Mouse (Mus musculus) spleen, postnatal 10 days (tissue): ENCODE results near the gene Slc5a1.

Source experiments
- DNase-seq, 2 experiments: peaks; one replicate each; pipeline ENCODE4 v3.0.0; 2021 to 2022; ENCODE audit warnings: low spot score in 2 of 2

Gene Slc5a1

GRCm38 (mm10) chr5:33104025-33104481, at the start of gene Slc5a1:
Gene Slc5a1 (plus strand): TSS chr5:33104219.
- no peak for DNase-seq

GRCm38 (mm10) chr5:33056126-33056765, 47.8 kb upstream of the Slc5a1 start:
- no peak for DNase-seq

- no peak for DNase-seq
These were observed 33.9 kb upstream of the Slc5a1 start for GRCm38 (mm10) chr5:33070071-33070470.

- no peak for DNase-seq
These were observed 27.4 kb upstream of the Slc5a1 start for GRCm38 (mm10) chr5:33076490-33077191.

- no peak for DNase-seq
These were observed 21.1 kb upstream of the Slc5a1 start for GRCm38 (mm10) chr5:33082896-33083295.

- no peak for DNase-seq
These were observed 19.4 kb upstream of the Slc5a1 start for GRCm38 (mm10) chr5:33084599-33084998.

GRCm38 (mm10) chr5:33091342-33091741, 12.7 kb upstream of the Slc5a1 start:
- no peak for DNase-seq

GRCm38 (mm10) chr5:33095315-33095714, 8.7 kb upstream of the Slc5a1 start:
- no peak for DNase-seq

GRCm38 (mm10) chr5:33102369-33103055, 1.5 kb upstream of the Slc5a1 start:
- DNase-seq, result no peak

GRCm38 (mm10) chr5:33104876-33105275, 857 bp downstream of the Slc5a1 start:
- no peak for DNase-seq

GRCm38 (mm10) chr5:33105660-33106059, 1.6 kb downstream of the Slc5a1 start:
- DNase-seq, result no peak

- DNase-seq, result no peak
These were observed 3.0 kb downstream of the Slc5a1 start for GRCm38 (mm10) chr5:33107056-33107455.

- DNase-seq, result no peak
These were observed 3.9 kb downstream of the Slc5a1 start for GRCm38 (mm10) chr5:33107778-33108405.

GRCm38 (mm10) chr5:33121871-33122315, 17.9 kb downstream of the Slc5a1 start:
- no peak for DNase-seq

GRCm38 (mm10) chr5:33123658-33124057, 19.6 kb downstream of the Slc5a1 start:
- no peak for DNase-seq

- DNase-seq, result no peak
These were observed 21.3 kb downstream of the Slc5a1 start for GRCm38 (mm10) chr5:33125318-33125717.

GRCm38 (mm10) chr5:33134132-33134531, 30.1 kb downstream of the Slc5a1 start:
- DNase-seq, result no peak

GRCm38 (mm10) chr5:33135611-33136010, 31.6 kb downstream of the Slc5a1 start:
- no peak for DNase-seq

- DNase-seq, result peak in 1 of 2 experiments; percentile 17
These were observed 38.9 kb downstream of the Slc5a1 start for GRCm38 (mm10) chr5:33142790-33143455.

- peak in 1 of 2 experiments; percentile 29 for DNase-seq
These were observed 40.0 kb downstream of the Slc5a1 start for GRCm38 (mm10) chr5:33144025-33144424.

GRCm38 (mm10) chr5:33146837-33147236, 42.8 kb downstream of the Slc5a1 start:
- no peak for DNase-seq

GRCm38 (mm10) chr5:33147691-33148090, 43.7 kb downstream of the Slc5a1 start:
- no peak for DNase-seq
